ENCODE assay signal across 8 mouse cellular contexts in the genomic region with DNA sequence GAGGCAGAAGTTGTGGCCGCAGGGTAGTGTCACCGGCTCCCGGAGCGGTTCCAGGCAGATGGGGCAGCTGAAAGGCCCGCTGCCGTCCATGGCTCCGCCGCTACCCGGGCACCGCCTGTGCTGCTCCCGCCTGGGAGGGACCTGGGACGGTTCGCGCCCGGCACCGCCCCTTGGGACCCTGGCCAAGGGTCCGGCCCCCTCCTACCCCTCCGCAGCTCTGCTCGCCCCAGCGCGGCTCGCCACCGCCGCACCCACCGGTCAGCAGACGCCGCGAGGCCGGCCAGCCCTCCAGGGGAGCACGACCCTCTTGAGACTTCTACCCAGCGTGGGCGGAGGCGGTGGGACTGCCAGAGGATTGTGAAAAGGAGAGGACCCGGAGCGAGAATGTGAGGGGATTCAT. TPM values are rescaled to one million over a fixed set of nuclear protein-coding genes. Genes with fewer than 3 reads are reported as not detected.
DNase-seq lines count a peak whose midpoint lies in the region; ATAC-seq and TF ChIP-seq lines count a peak whose summit lies in the region.

No protein-coding gene starts in this region.

- peak overlapping the region; percentile 48; the same call in 1 of the 2 replicates for H3K27ac ChIP-seq in embryonic facial prominence, embryonic 14.5 days (replicated peaks; ENCODE audit: low read depth, low read length)
- H3K27ac ChIP-seq in heart, embryonic 14.5 days (replicated peaks in 1 of 2; ENCODE audit: control insufficient read depth in 1 of 2, insufficient read depth in 1 of 2, low read depth in 2 of 2, low read length in 2 of 2) = peak overlapping the region; percentile 68 to 83
- peak overlapping the region; percentile 80 for H3K27ac ChIP-seq in kidney, postnatal 0 days

- H3K4me2 ChIP-seq in embryonic facial prominence, embryonic 14.5 days (ENCODE audit: low read depth, low read length) = peak overlapping the region; percentile 77
- peak overlapping the region; percentile 79 for H3K4me2 ChIP-seq in heart, embryonic 14.5 days (ENCODE audit: low read length)
- H3K4me2 ChIP-seq in kidney, postnatal 0 days (ENCODE audit: low read length) = peak overlapping the region; percentile 84

- H3K4me3 ChIP-seq in embryonic facial prominence, embryonic 14.5 days (ENCODE audit: low read depth, low read length) = peak overlapping the region; percentile 53
- H3K4me3 ChIP-seq in heart, embryonic 14.5 days (ENCODE audit: control insufficient read depth in 1 of 2, insufficient read depth in 1 of 2, low read depth in 1 of 2, low read length in 2 of 2) = peak overlapping the region; percentile 71 to 88
- peak overlapping the region; percentile 58 for H3K4me3 ChIP-seq in kidney, postnatal 0 days (replicated peaks; ENCODE audit: low read depth, low read length)

- 2% methylated on average over 18 of the region's 35 CpGs for WGBS in embryonic facial prominence, embryonic 14.5 days
- under 1% methylated on average over 35 of the region's 35 CpGs for WGBS in heart, embryonic 14.5 days
- WGBS in kidney, postnatal 0 days = under 1% methylated on average over 35 of the region's 35 CpGs

- peak; percentile 77 for DNase-seq in adipocyte (ENCODE audit: low spot score)
- no peak for DNase-seq in embryonic facial prominence, embryonic 14.5 days (ENCODE audit: low spot score)
- DNase-seq in kidney, postnatal 0 days (ENCODE audit: low spot score) = peak; percentile 61
- peak; percentile 77 for DNase-seq in lung, postnatal 25 days (ENCODE audit: low spot score)
- DNase-seq in testis, postnatal 14 days (ENCODE audit: low spot score) = peak; percentile 81
- DNase-seq in embryo, embryonic 10 days (ENCODE audit: low spot score) = no peak
- no peak for DNase-seq in spleen, adult 12 weeks (ENCODE audit: low spot score)

- TF ChIP-seq CTCF in kidney, postnatal 0 days (IDR thresholded peaks at IDR 0.05; ENCODE audit: low read depth) = no peak

- H3K36me3 ChIP-seq in embryonic facial prominence, embryonic 14.5 days (ENCODE audit: control insufficient read depth, insufficient read depth, low read length) = no peaks in the 10 kb centered on the region
- peaks cover 28% of the 10 kb centered on the region for H3K36me3 ChIP-seq in heart, embryonic 14.5 days (ENCODE audit: control insufficient read depth, insufficient read depth, low read length)
- H3K36me3 ChIP-seq in kidney, postnatal 0 days (ENCODE audit: insufficient read depth, low read length) = no peaks in the 10 kb centered on the region; the same call in 1 of the 2 replicates

- peak overlapping the region; percentile 67 for H3K9ac ChIP-seq in embryonic facial prominence, embryonic 14.5 days (ENCODE audit: low read depth, low read length)
- peak overlapping the region; percentile 95 for H3K9ac ChIP-seq in heart, embryonic 14.5 days (ENCODE audit: low read length)
- H3K9ac ChIP-seq in kidney, postnatal 0 days (ENCODE audit: low read depth, low read length) = peak overlapping the region; percentile 73

- peaks cover 54% of the 10 kb centered on the region for H3K27me3 ChIP-seq in embryonic facial prominence, embryonic 14.5 days (replicated peaks; ENCODE audit: control insufficient read depth, insufficient read depth, low read length)
- no peaks in the 10 kb centered on the region for H3K27me3 ChIP-seq in heart, embryonic 14.5 days (ENCODE audit: control insufficient read depth, insufficient read depth, low read length)
- no peaks in the 10 kb centered on the region for H3K27me3 ChIP-seq in kidney, postnatal 0 days (ENCODE audit: insufficient read depth, low read length)

- peak; percentile 63 for ATAC-seq in embryonic facial prominence, embryonic 14.5 days (ENCODE audit: low read depth)
- ATAC-seq in heart, embryonic 14.5 days (ENCODE audit: insufficient number of reproducible peaks, insufficient read depth, low FRiP score, low read depth) = peak; percentile 85
- peak; percentile 61 for ATAC-seq in kidney, postnatal 0 days (replicated peaks; ENCODE audit: low FRiP score, low read depth)

- peaks cover 40% of the 10 kb centered on the region for H3K4me1 ChIP-seq in embryonic facial prominence, embryonic 14.5 days (ENCODE audit: control insufficient read depth, insufficient read depth, low read length)
- peaks cover 27 to 40% of the 10 kb centered on the region in 2 experiments for H3K4me1 ChIP-seq in heart, embryonic 14.5 days (ENCODE audit: control insufficient read depth in 2 of 2, insufficient read depth in 2 of 2, low read length in 2 of 2)
- peaks cover 30% of the 10 kb centered on the region; the same call in 1 of the 2 replicates for H3K4me1 ChIP-seq in kidney, postnatal 0 days (replicated peaks; ENCODE audit: insufficient read depth, low read length)

- no peaks in the 10 kb centered on the region for H3K9me3 ChIP-seq in embryonic facial prominence, embryonic 14.5 days (ENCODE audit: control insufficient read depth, low read length)
- H3K9me3 ChIP-seq in heart, embryonic 14.5 days (ENCODE audit: control insufficient read depth, low read length) = no peaks in the 10 kb centered on the region
- no peaks in the 10 kb centered on the region for H3K9me3 ChIP-seq in kidney, postnatal 0 days (replicated peaks; ENCODE audit: low read length)

RNA-seq across cellular contexts. Expression of gene Trim47, which starts 16.9 kb away (rescaled TPM):
- polyA plus RNA-seq in embryonic facial prominence, embryonic 14.5 days (2014; fragmentation: Nextera tagmentation; extraction: Ambion mirVana) = 25.6 and 29.0 TPM in 2 replicates
- polyA plus RNA-seq in heart, embryonic 14.5 days (2014; fragmentation: Nextera tagmentation; extraction: Ambion mirVana) = 63.3 and 66.1 TPM in 2 replicates
- polyA plus RNA-seq in kidney, postnatal 0 days (2015; fragmentation: Nextera tagmentation; extraction: Ambion mirVana) = 40.8 and 41.7 TPM in 2 replicates

RNA-seq across cellular contexts. Expression of gene Trim65, which starts 20.8 kb away (rescaled TPM):
- polyA plus RNA-seq in embryonic facial prominence, embryonic 14.5 days (2014; fragmentation: Nextera tagmentation; extraction: Ambion mirVana) = 2.9 and 3.2 TPM in 2 replicates
- 3.8 and 4.8 TPM in 2 replicates for polyA plus RNA-seq in heart, embryonic 14.5 days (2014; fragmentation: Nextera tagmentation; extraction: Ambion mirVana)
- 3.1 and 3.3 TPM in 2 replicates for polyA plus RNA-seq in kidney, postnatal 0 days (2015; fragmentation: Nextera tagmentation; extraction: Ambion mirVana)

RNA-seq across cellular contexts. Expression of gene Wbp2, which starts 23.3 kb away (rescaled TPM):
- polyA plus RNA-seq in embryonic facial prominence, embryonic 14.5 days (2014; fragmentation: Nextera tagmentation; extraction: Ambion mirVana) = 69.0 and 74.9 TPM in 2 replicates
- polyA plus RNA-seq in heart, embryonic 14.5 days (2014; fragmentation: Nextera tagmentation; extraction: Ambion mirVana) = 139 and 141 TPM in 2 replicates
- 121 and 125 TPM in 2 replicates for polyA plus RNA-seq in kidney, postnatal 0 days (2015; fragmentation: Nextera tagmentation; extraction: Ambion mirVana)

RNA-seq across cellular contexts. Expression of gene Mrpl38, which starts 28.5 kb away (rescaled TPM):
- polyA plus RNA-seq in embryonic facial prominence, embryonic 14.5 days (2014; fragmentation: Nextera tagmentation; extraction: Ambion mirVana) = 76.4 and 81.3 TPM in 2 replicates
- polyA plus RNA-seq in heart, embryonic 14.5 days (2014; fragmentation: Nextera tagmentation; extraction: Ambion mirVana) = 92.3 and 96.6 TPM in 2 replicates
- polyA plus RNA-seq in kidney, postnatal 0 days (2015; fragmentation: Nextera tagmentation; extraction: Ambion mirVana) = 81.1 and 89.8 TPM in 2 replicates

RNA-seq across cellular contexts. Expression of gene Unc13d, which starts 32.4 kb away (rescaled TPM):
- polyA plus RNA-seq in embryonic facial prominence, embryonic 14.5 days (2014; fragmentation: Nextera tagmentation; extraction: Ambion mirVana) = 2.0 and 2.6 TPM in 2 replicates
- 0.66 and 0.69 TPM in 2 replicates for polyA plus RNA-seq in heart, embryonic 14.5 days (2014; fragmentation: Nextera tagmentation; extraction: Ambion mirVana)
- 0.54 and 0.75 TPM in 2 replicates for polyA plus RNA-seq in kidney, postnatal 0 days (2015; fragmentation: Nextera tagmentation; extraction: Ambion mirVana)

Comparison
In these comparisons a context has a peak if more than half of its experiments do, and no peak if none do; other contexts are left out.
1. DNase-seq: peak in adipocyte (single experiment), kidney, postnatal 0 days (single experiment), lung, postnatal 25 days (single experiment) and testis, postnatal 14 days (single experiment); none in embryonic facial prominence, embryonic 14.5 days (single experiment), embryo, embryonic 10 days (single experiment) and spleen, adult 12 weeks (single experiment).
2. Peak in every context shown above with its lines, with median percentiles within 50 percentile points of each other: ATAC-seq, H3K27ac ChIP-seq, H3K4me2 ChIP-seq, H3K4me3 ChIP-seq and H3K9ac ChIP-seq.